In the genomic region with DNA sequence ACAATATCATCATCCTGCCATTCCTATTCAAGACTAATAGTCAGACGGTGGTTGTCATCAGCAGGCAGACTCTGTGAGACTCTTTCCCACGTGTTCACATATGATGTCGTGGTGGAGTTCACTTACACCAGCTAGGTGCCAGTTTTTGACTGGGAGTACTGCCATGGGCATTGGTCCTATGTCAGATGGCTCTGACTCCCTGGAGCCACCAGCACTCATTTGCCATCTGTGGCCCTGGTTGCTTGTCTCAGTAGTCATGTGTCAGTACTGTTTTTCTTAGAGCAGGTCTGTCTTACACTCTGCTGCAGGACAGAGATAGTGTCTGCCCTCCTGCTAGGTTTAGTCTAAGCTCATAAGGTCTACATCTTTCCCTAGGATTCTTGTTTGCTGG, we compare ENCODE assay signal across 18 mouse cellular contexts. TPM values are rescaled to one million over a fixed set of nuclear protein-coding genes. Genes with fewer than 3 reads are reported as not detected.
A peak's percentile ranks its signal among the peaks of the same experiment; 100 is the strongest.
DNase-seq lines count a peak whose midpoint lies in the region; TF ChIP-seq lines count a peak whose summit lies in the region.
"Had no signal": no experiment of that assay in that cellular context is flagged by ENCODE, and none has a peak within 500 bp of the region (broad histone marks: within the 10 kb centered on the region; RNA-seq: fewer than 3 reads in every experiment).

No protein-coding gene starts in this region.

- H3K4me3 ChIP-seq in ES-E14 (ENCODE audit: insufficient read depth in 1 of 2, low read depth in 1 of 2, low read length in 2 of 2, poor library complexity in 1 of 2, severe bottlenecking in 1 of 2) = no peak overlapping the region
- H3K4me3 ChIP-seq: erythroblast, embryonic 14.5 days; forebrain, embryonic 15.5 days; liver, embryonic 12.5 days; lung, embryonic 15.5 days; stomach, embryonic 15.5 days had no signal

- in situ Hi-C loops in ES-E14 (cut with MboI; ENCODE audit: low sequenced_read_pairs in 2 of 2, unreplicated experiment in 2 of 2) = no loop called here

- peak; percentile 16 to 41 for DNase-seq in heart, adult 18-20 months
- no peak for DNase-seq in heart, adult 9 months (ENCODE audit: low spot score in 2 of 2)
- no peak for DNase-seq in ES-E14 (ENCODE audit: low read depth, low spot score)
- peak; percentile 84 for DNase-seq in cerebellum, adult 8-10 months
- DNase-seq in gastrocnemius, adult 8-10 months (ENCODE audit: low spot score in 2 of 2) = peak; percentile 56 to 69
- DNase-seq in kidney, adult 18-20 months = no peak
- no peak for DNase-seq in lung, adult 18-20 months
- DNase-seq in adrenal gland, adult (ENCODE audit: inconsistent age in 2 of 2, low spot score in 1 of 2) = no peak

- peaks cover 51% of the 10 kb centered on the region for H3K36me3 ChIP-seq in ES-E14 (ENCODE audit: control insufficient read depth, insufficient read depth, low read length, poor library complexity, severe bottlenecking)

- peaks cover 43% of the 10 kb centered on the region in 2 experiments for H3K4me1 ChIP-seq in ES-E14 (ENCODE audit: control insufficient read depth in 2 of 2, insufficient read depth in 2 of 2, low read length in 2 of 2, poor library complexity in 1 of 2)
- H3K4me1 ChIP-seq: forebrain, embryonic 15.5 days; liver, embryonic 12.5 days; lung, embryonic 15.5 days; stomach, embryonic 15.5 days had no signal

- H3K27ac ChIP-seq in ES-E14 (ENCODE audit: insufficient read depth, low read depth, low read length, poor library complexity, severe bottlenecking) = peak overlapping the region; percentile 94
- H3K27ac ChIP-seq: forebrain, embryonic 15.5 days; liver, embryonic 12.5 days; lung, embryonic 15.5 days; stomach, embryonic 15.5 days had no signal

- peak overlapping the region; percentile 3; the same call in 1 of the 2 replicates for H3K9ac ChIP-seq in ES-E14 (ENCODE audit: insufficient read depth, low read depth, low read length, poor library complexity, severe bottlenecking)
- H3K9ac ChIP-seq: forebrain, embryonic 15.5 days; liver, embryonic 12.5 days; lung, embryonic 15.5 days; stomach, embryonic 15.5 days had no signal

- H3K9me3 ChIP-seq in ES-E14 (ENCODE audit: control insufficient read depth, insufficient read depth, low read depth, low read length) = no peaks in the 10 kb centered on the region
- H3K9me3 ChIP-seq: forebrain, embryonic 15.5 days; liver, embryonic 12.5 days; lung, embryonic 15.5 days; stomach, embryonic 15.5 days had no signal

TF ChIP-seq in ES-E14, 5 proteins besides CTCF, POLR2A, EP300 and RAD21:
- TF ChIP-seq MAFK (IDR thresholded peaks at IDR 0.05; ENCODE audit: insufficient read depth, low read depth, low read length) (no peak), HCFC1 (IDR thresholded peaks at IDR 0.05; ENCODE audit: borderline replicate concordance, insufficient read depth, low read length) (no peak), ZNF384 (IDR thresholded peaks at IDR 0.05; ENCODE audit: low read depth, low read length) (no peak), CHD2 (IDR thresholded peaks at IDR 0.05; ENCODE audit: low read depth, low read length) (no peak), ZC3H11A (IDR thresholded peaks at IDR 0.05; ENCODE audit: borderline replicate concordance, low read depth, low read length) (no peak)

RNA-seq across cellular contexts. Expression of gene Eif4e2, which starts 13.4 kb away (rescaled TPM):
- 10 to 100 TPM; 50.2 to 51.8 TPM for total RNA-seq in heart, adult 18-20 months (2021)
- 165 and 221 TPM in 2 replicates for total RNA-seq in ES-E14 (2012; rRNA removed)
- total RNA-seq in gastrocnemius, adult 8-10 months (2022) = 10 to 100 TPM; 51.7 to 54.8 (median 53.8) TPM

RNA-seq across cellular contexts. Expression of gene Chrng, which starts 22.7 kb away (rescaled TPM):
- not detected for total RNA-seq in heart, adult 18-20 months (2021)
- total RNA-seq in ES-E14 (2012; rRNA removed) = 0.13 and 0.16 TPM in 2 replicates
- total RNA-seq in gastrocnemius, adult 8-10 months (2022) = under 1 TPM in 1 of 4 experiments, not detected in 3; 0.13 TPM
- total RNA-seq: common myeloid progenitor, adult 5-6 weeks; layer of hippocampus, adult 18-20 months; left cerebral cortex, adult 18-20 months; megakaryocyte, adult 5-6 weeks had no signal

RNA-seq across cellular contexts. Expression of gene Chrnd, which starts 36.7 kb away (rescaled TPM):
- total RNA-seq in heart, adult 18-20 months (2021) = not detected
- 0.13 TPM in 1 of 2 replicates, not detected in the other for total RNA-seq in ES-E14 (2012; rRNA removed)
- 1 to 10 TPM; 1.9 to 2.9 (median 2.4) TPM for total RNA-seq in gastrocnemius, adult 8-10 months (2022)
- total RNA-seq: common myeloid progenitor, adult 5-6 weeks; layer of hippocampus, adult 18-20 months; left cerebral cortex, adult 18-20 months; megakaryocyte, adult 5-6 weeks had no signal

RNA-seq across cellular contexts. Expression of gene Efhd1, which starts 37.0 kb away (rescaled TPM):
- total RNA-seq in heart, adult 18-20 months (2021) = 1 to 10 TPM; 4.4 to 4.8 TPM
- 1.3 and 1.8 TPM in 2 replicates for total RNA-seq in ES-E14 (2012; rRNA removed)
- total RNA-seq in gastrocnemius, adult 8-10 months (2022) = 1 to 10 TPM; 1.7 to 3.4 (median 2.9) TPM
- total RNA-seq: common myeloid progenitor, adult 5-6 weeks had no signal

RNA-seq across cellular contexts. Expression of gene Prss56, which starts 44.0 kb away (rescaled TPM):
- not detected for total RNA-seq in heart, adult 18-20 months (2021)
- total RNA-seq in ES-E14 (2012; rRNA removed) = 0.36 and 0.37 TPM in 2 replicates
- total RNA-seq in gastrocnemius, adult 8-10 months (2022) = not detected
- total RNA-seq: common myeloid progenitor, adult 5-6 weeks; gastrocnemius, postnatal 36 days; megakaryocyte, adult 5-6 weeks had no signal

Comparison
In these comparisons a context has a peak if more than half of its experiments do, and no peak if none do; other contexts are left out.
1. DNase-seq: peak in heart, adult 18-20 months (2 of 2), cerebellum, adult 8-10 months (single experiment) and gastrocnemius, adult 8-10 months (2 of 2); none in heart, adult 9 months (0 of 2), ES-E14 (single experiment), kidney, adult 18-20 months (single experiment), lung, adult 18-20 months (0 of 2) and adrenal gland, adult (0 of 2).